Mouse (Mus musculus): ENCODE measurements around the gene Cenpt.

DNA sequence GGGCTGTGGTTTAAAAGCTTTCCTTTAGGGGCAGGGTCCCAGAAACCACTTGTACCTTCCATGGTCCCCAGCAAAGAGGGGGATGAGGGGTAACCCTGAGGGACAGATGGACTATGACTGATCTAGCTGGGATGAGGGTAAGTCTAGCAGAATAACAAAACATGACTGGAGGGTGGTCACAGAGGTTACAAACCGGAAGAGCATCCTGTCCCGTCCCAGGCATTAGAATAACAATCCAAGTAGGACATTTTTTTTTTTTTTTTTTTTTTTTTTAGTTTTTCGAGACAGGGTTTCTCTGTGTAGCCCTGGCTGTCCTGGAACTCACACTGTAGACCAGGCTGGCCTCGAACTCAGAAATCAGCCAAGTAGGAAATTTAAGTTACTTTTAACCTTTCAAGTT is 3.1 kb downstream of the Cenpt start:
- TF ChIP-seq POLR2A (IDR thresholded peaks at IDR 0.05; ENCODE audit: insufficient read depth, low read depth, low read length) = no peak
- no peak for TF ChIP-seq CTCF (IDR thresholded peaks at IDR 0.05; ENCODE audit: insufficient read depth, low read depth, low read length)
